Mouse (Mus musculus) heart, adult 2 months (tissue): ENCODE results near the gene 1700092M07Rik.
"Not testable (repeated sequence)": the region's sequence is repeated elsewhere in the genome, so short reads cannot be mapped to it uniquely, and the experiment has no call there.

Experiments used
- CTCF ChIP-seq: fragments of 200-600 bp; IDR thresholded peaks from 2 replicates; pipeline ENCODE4 v1.8.1; 2022; ENCODE audit warnings: antibody characterized with exemption, mild to moderate bottlenecking, moderate library complexity
- EP300 ChIP-seq: fragments of 200-500 bp; IDR thresholded peaks from 2 replicates; pipeline ENCODE4 v1.6.1; 2011; ENCODE audit warnings: low read depth, low read length, control low read depth; ENCODE audit not compliant: insufficient read depth

DNA sequence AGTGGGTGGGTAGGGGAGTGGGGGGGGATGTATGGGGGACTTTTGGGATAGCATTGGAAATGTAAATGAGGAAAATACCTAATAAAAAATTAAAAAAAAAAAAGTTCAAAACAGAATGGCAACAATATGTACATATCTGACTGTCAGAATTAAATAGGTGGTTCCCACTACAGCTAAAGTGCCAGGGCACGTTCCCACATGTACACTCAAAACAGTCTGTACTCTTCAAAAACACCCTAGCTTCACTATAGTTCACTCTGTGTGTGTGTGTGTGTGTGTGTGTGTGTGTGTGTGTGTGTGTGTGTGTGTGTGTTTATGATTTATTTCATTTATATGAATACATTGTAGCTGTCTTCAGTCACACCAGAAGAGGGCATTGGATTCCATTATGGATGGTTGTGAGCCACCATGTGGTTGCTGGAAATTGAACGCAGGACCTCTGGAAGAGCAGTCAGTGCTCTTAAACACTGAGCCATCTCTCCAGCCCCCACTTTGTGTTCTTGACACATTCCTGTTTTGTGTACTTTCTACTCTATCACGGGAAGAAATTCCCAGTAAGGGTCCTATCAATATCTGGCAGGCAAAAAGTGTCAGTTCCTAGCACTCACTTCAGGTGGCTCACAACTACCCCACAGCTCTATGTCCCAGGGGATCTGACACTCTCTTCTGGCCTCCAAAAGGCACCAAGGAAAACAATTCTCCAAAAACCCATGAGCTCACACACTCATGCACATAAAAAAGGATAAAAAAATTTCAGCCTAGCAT, 12.0 kb upstream of the 1700092M07Rik start:
- TF ChIP-seq CTCF, EP300: not testable (repeated sequence)
